Mouse (Mus musculus) testis, adult 2 months (tissue): ENCODE measurements around the gene Ppp1cc.

Experiments
- CTCF ChIP-seq: fragments of 200-500 bp; IDR thresholded peaks from 2 replicates; pipeline ENCODE4 v1.5.1; 2012; ENCODE audit warnings: low read depth, mild to moderate bottlenecking, inconsistent platforms, low read length, moderate library complexity; ENCODE audit not compliant: control insufficient read depth, insufficient read depth, insufficient replicate concordance
- POLR2A ChIP-seq: fragments of 200-500 bp; IDR thresholded peaks from 2 replicates; pipeline ENCODE4 v1.6.1; 2012; ENCODE audit warnings: low read depth, mild to moderate bottlenecking, inconsistent platforms, low read length, moderate library complexity; ENCODE audit not compliant: control insufficient read depth

DNA sequence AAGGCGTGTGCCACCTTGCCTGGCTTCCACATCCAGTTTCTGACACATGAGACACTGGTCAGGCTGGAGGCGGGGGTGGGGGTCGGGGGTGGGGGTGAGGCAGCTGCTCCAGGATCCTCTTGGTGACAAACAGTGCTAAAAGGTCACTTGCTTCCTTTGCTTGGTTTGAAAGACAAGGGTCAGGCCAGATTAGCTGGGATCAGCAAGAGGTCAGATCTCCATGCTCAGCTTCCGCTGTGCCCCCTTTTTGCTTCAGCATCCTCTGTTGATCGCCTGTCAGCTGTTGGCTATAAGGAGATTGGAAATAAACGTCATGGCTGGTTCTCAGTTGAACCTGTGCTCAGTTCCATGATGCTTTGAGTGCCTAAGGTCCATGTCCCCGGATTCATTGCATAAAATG lies 32.4 kb downstream of the Ppp1cc start:
- TF ChIP-seq CTCF (no peak), POLR2A (no peak)
